Mouse (Mus musculus): ENCODE measurements around the gene Fam120b.

DNA sequence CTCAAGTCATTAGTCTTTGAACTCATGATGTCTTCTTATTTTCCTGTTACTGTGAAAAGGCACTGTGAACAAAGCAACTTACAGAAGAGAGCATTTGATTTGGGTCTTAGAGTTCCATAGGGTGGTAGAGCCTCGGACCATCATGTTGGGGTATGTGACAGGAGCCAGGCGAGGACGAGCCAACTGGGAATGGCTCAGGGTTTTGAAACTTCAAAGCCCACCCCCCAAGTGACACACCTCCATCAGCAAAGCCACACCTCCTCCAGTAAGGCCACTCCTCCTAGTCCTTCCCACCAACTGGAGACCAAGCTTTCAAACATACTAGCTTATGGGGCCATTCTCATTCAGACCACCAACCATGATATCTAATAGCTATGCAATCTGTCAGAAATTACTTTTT, 36.0 kb downstream of the Fam120b start:
- TF ChIP-seq GATA1 (IDR thresholded peaks at IDR 0.05; ENCODE audit: borderline replicate concordance, low read length), result no peak
- TF ChIP-seq FLI1 (IDR thresholded peaks at IDR 0.05; ENCODE audit: low read length), result no peak

Data from megakaryocyte, embryonic 14.5 days (primary cell).